Mouse (Mus musculus) embryonic facial prominence, embryonic 10.5 days (tissue): ENCODE measurements around the gene Rabgap1l. TPM values are rescaled to one million over a fixed set of nuclear protein-coding genes. Genes with fewer than 3 reads are reported as not detected.

ENCODE experiments used
- DNase-seq: peaks from one replicate; pipeline ENCODE4 v3.0.0-alpha.2; 2017; ENCODE audit warnings: low spot score
- H3K27ac ChIP-seq: fragments of 300-500 bp; sonication (generic); replicated peaks from 2 replicates; pipeline ENCODE4 v1.5.1; 2016; ENCODE audit warnings: mild to moderate bottlenecking
- H3K27me3 ChIP-seq: fragments of 300-500 bp; sonication (generic); replicated peaks from 2 replicates; pipeline ENCODE4 v1.6.1; 2016; ENCODE audit warnings: low read depth, mild to moderate bottlenecking; ENCODE audit not compliant: poor library complexity, severe bottlenecking
- H3K36me3 ChIP-seq: fragments of 300-500 bp; sonication (generic); replicated peaks from 2 replicates; pipeline ENCODE4 v1.6.1; 2016; ENCODE audit warnings: mild to moderate bottlenecking, moderate library complexity
- H3K4me1 ChIP-seq: fragments of 300-500 bp; sonication (generic); 2 replicates; pipeline ENCODE4 v1.6.1; 2016
- H3K4me3 ChIP-seq: fragments of 300-500 bp; sonication (generic); 2 replicates; pipeline ENCODE4 v1.5.1; 2016; ENCODE audit warnings: mild to moderate bottlenecking, moderate library complexity
- H3K9me3 ChIP-seq: fragments of 300-500 bp; sonication (generic); 2 replicates; pipeline ENCODE4 v1.6.1; 2016; ENCODE audit warnings: mild to moderate bottlenecking
- WGBS: fragments of 180-500 bp; shearing (Covaris S2); methylation state at CpG from one replicate; pipeline ENCODE4 v1.1.7; 2016; 5-methylcytosine and 5-hydroxymethylcytosine counted together
- microRNA counts: library from miRNA; unstranded; fragments of <30 nt; microRNA quantifications from one replicate; lab custom pipeline; 2017
- microRNA-seq: library from miRNA; unstranded; fragments of <30 nt; microRNA quantifications from one replicate; pipeline ENCODE4, GENCODE M21; 2017
- polyA plus RNA-seq: library from polyadenylated mRNA; unstranded; fragments of >200 nt; fragmentation: Nextera tagmentation; extraction: Ambion mirVana; gene quantifications from 2 replicates; pipeline ENCODE4 v1.2.1, GENCODE M21; 2016

The Rabgap1l gene
- polyA plus RNA-seq, 1 experiment from 2014 or later, result 11.2 TPM

GRCm38 (mm10) chr1:160210566-160210965 is 582.4 kb downstream of the Rabgap1l start:
- 79% methylated on average over 3 of the region's 3 CpGs for WGBS
- no peaks in the 10 kb centered on the region for H3K27me3 ChIP-seq
- DNase-seq, result no peak
- peaks cover 24% of the 10 kb centered on the region for H3K4me1 ChIP-seq
- H3K27ac ChIP-seq, result no peak overlapping the region
- no peaks in the 10 kb centered on the region for H3K9me3 ChIP-seq
- peak overlapping the region; percentile 85 for H3K4me3 ChIP-seq
- peaks cover 35% of the 10 kb centered on the region for H3K36me3 ChIP-seq

GRCm38 (mm10) chr1:160209844-160210243 is 583.2 kb downstream of the Rabgap1l start:
- Histone ChIP-seq H3K4me3 (peak overlapping the region; percentile 24; the same call in 1 of the 2 replicates), H3K27ac (no peak overlapping the region), H3K27me3 (no peaks in the 10 kb centered on the region), H3K4me1 (peaks cover 24% of the 10 kb centered on the region), H3K9me3 (no peaks in the 10 kb centered on the region), H3K36me3 (peaks cover 42% of the 10 kb centered on the region)
- 71% methylated on average over 2 of the region's 2 CpGs for WGBS
- no peak for DNase-seq

- no peak for DNase-seq
- no peak overlapping the region for H3K27ac ChIP-seq
- H3K36me3 ChIP-seq, result peaks cover 86% of the 10 kb centered on the region
- H3K4me3 ChIP-seq, result no peak overlapping the region
- H3K27me3 ChIP-seq, result no peaks in the 10 kb centered on the region
- peaks cover 5% of the 10 kb centered on the region for H3K4me1 ChIP-seq
- H3K9me3 ChIP-seq, result no peaks in the 10 kb centered on the region
Observed at GRCm38 (mm10) chr1:160205486-160205885, 587.5 kb downstream of the Rabgap1l start.

GRCm38 (mm10) chr1:160195337-160195663 is 597.7 kb downstream of the Rabgap1l start:
- no peak for DNase-seq
- Histone ChIP-seq H3K9me3 (no peaks in the 10 kb centered on the region), H3K27me3 (no peaks in the 10 kb centered on the region), H3K27ac (peak overlapping the region; percentile 90), H3K4me3 (peak overlapping the region; percentile 90), H3K4me1 (peaks cover 12% of the 10 kb centered on the region; the same call in 1 of the 2 replicates), H3K36me3 (peaks cover 31% of the 10 kb centered on the region)
- WGBS, result under 1% methylated on average over 13 of the region's 13 CpGs

- peak within 1 kb of the TSS; percentile 90 for H3K4me3 ChIP-seq
- peak within 1 kb of the TSS; percentile 90 for H3K27ac ChIP-seq
- DNase-seq, result peak; percentile 97
- H3K27me3 ChIP-seq, result no peaks in the 10 kb centered on the region
- H3K4me1 ChIP-seq, result peaks cover 12% of the 10 kb centered on the region; the same call in 1 of the 2 replicates
- H3K9me3 ChIP-seq, result no peaks in the 10 kb centered on the region
- peaks cover 26% of the 10 kb centered on the region for H3K36me3 ChIP-seq
- 8% methylated on average over 31 of the region's 31 CpGs for WGBS
Observed at GRCm38 (mm10) chr1:160194529-160195336, 598.3 kb downstream of the Rabgap1l start, which contains the start of gene Mrps14. Gene Mrps14, plus strand, starts transcription at chr1:160195215.

- Histone ChIP-seq H3K4me1 (no peaks in the 10 kb centered on the region), H3K36me3 (no peaks in the 10 kb centered on the region), H3K4me3 (no peak overlapping the region), H3K27ac (no peak overlapping the region), H3K27me3 (no peaks in the 10 kb centered on the region), H3K9me3 (no peaks in the 10 kb centered on the region)
- 16% methylated on average over 5 of the region's 5 CpGs for WGBS
- peak; percentile 68 for DNase-seq
Observed at GRCm38 (mm10) chr1:160184506-160184905, 608.5 kb downstream of the Rabgap1l start.

- DNase-seq, result no peak
- 83% methylated on average over 4 of the region's 4 CpGs for WGBS
- Histone ChIP-seq H3K9me3 (no peaks in the 10 kb centered on the region), H3K4me3 (no peak overlapping the region), H3K27ac (no peak overlapping the region), H3K27me3 (no peaks in the 10 kb centered on the region), H3K36me3 (no peaks in the 10 kb centered on the region), H3K4me1 (no peaks in the 10 kb centered on the region)
Observed at GRCm38 (mm10) chr1:160181216-160181615, 611.8 kb downstream of the Rabgap1l start.

- H3K9me3 ChIP-seq, result no peaks in the 10 kb centered on the region
- 0 out of 2 replicates have a peak, but pooled peaks cover 11% of the 10 kb centered on the region for H3K4me1 ChIP-seq
- no peak overlapping the region for H3K4me3 ChIP-seq
- H3K27ac ChIP-seq, result no peak overlapping the region
- no peak for DNase-seq
- WGBS, result 80% methylated on average over 8 of the region's 8 CpGs
- H3K36me3 ChIP-seq, result no peaks in the 10 kb centered on the region
- H3K27me3 ChIP-seq, result no peaks in the 10 kb centered on the region
Observed at GRCm38 (mm10) chr1:160176903-160177302, 616.1 kb downstream of the Rabgap1l start.

MicroRNA genes within 50 kb of the gene (microRNA counts, 519-probe panel; counts per million panel counts)
- 3,073 counts per million, percentile 69 among the panel's probes with 10 or more counts for microRNA mmu-miR-1927 (lab: Ali Mortazavi, UCI)

Small RNA genes within 50 kb of the gene (microRNA-seq; reads per million reads assigned to microRNA genes)
- gene Mir1927, result 1.5 reads per million

Other genes starting within 250 kb of the Rabgap1l start
- 8.9 and 9.2 TPM in 2 replicates for gene Rc3h1, start 113.2 kb upstream of the Rabgap1l start, polyA plus RNA-seq
- gene Serpinc1, start 185.4 kb upstream of the Rabgap1l start, polyA plus RNA-seq, result 2.3 and 2.5 TPM in 2 replicates
- 5.7 TPM in 2 replicates for gene Zbtb37, start 241.6 kb upstream of the Rabgap1l start, polyA plus RNA-seq